Mouse (Mus musculus): ENCODE measurements at regions not wholly inside any gene's neighbourhood (a gene's known extent, or its start where the extent isn't known, plus 50 kb on each side); places are given as distances from the start of the nearest gene placed in this dataset.

- Histone ChIP-seq H3K4me2 (no peak overlapping the region), H3K27ac (no peak overlapping the region), H3K9ac (replicated peaks) (no peak overlapping the region), H3K36me3 (no peaks in the 10 kb centered on the region), H3K4me3 (replicated peaks) (no peak overlapping the region), H3K27me3 (no peaks in the 10 kb centered on the region), H3K9me3 (no peaks in the 10 kb centered on the region), H3K4me1 (replicated peaks) (no peaks in the 10 kb centered on the region)
- no peak for ATAC-seq (ENCODE audit: insufficient number of reproducible peaks, insufficient read depth, low FRiP score, low TSS enrichment, low read depth)
- 67% methylated on average over 3 of the region's 3 CpGs for whole genome bisulfite sequencing
These were observed 240.3 kb upstream of the Srrm4 start for GRCm38 (mm10) chr5:116831874-116832273.

DNA sequence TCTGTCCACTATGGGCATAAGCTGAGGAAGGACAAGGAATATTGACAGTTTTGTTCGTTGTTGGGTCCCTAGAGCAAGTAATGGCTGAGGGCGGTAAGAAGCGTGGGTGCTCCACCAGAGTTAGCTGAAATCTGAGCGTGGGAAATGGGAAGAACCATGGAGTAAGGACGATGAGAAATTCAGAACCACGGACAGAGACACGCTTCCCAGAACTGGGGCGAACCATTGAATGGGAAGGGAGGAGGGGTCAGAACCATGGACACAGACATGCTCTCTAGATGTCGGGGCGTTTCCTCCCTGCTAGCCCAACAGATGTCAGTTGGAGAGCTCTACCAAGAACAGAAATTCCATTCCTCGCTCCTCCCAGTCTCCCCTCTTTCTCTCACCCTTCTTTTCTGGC lies 238.2 kb upstream of the Srrm4 start:
- 14% methylated on average over 11 of the region's 11 CpGs for WGBS
- Histone ChIP-seq H3K27ac (no peak overlapping the region), H3K4me2 (no peak overlapping the region), H3K9me3 (no peaks in the 10 kb centered on the region), H3K27me3 (no peaks in the 10 kb centered on the region), H3K4me1 (replicated peaks) (no peaks in the 10 kb centered on the region), H3K36me3 (no peaks in the 10 kb centered on the region), H3K9ac (replicated peaks) (no peak overlapping the region), H3K4me3 (replicated peaks) (no peak overlapping the region)
- ATAC-seq (ENCODE audit: insufficient number of reproducible peaks, insufficient read depth, low FRiP score, low TSS enrichment, low read depth): no peak

DNA sequence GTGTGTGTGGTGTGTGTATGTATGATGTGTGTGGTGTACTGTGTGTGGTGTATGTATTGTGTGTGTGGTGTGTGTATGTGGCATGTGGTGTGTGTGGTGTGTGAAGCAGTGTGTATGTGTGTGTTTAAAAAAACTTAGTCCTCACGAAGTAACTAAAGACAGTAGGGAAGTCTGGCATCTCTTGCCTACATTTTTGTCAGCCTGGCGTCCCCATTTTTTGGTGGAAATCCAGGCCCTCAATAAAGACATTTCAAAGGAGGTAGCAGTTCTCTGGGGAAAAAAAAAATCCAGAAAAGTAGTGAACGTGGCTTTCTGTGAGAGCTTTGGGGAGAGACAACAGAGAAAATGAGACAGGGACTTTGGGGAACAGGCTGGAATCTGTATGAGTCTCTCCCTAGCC lies 231.6 kb upstream of the Srrm4 start:
- Histone ChIP-seq H3K27ac (no peak overlapping the region), H3K4me1 (replicated peaks) (no peaks in the 10 kb centered on the region), H3K4me2 (no peak overlapping the region), H3K4me3 (replicated peaks) (no peak overlapping the region), H3K9ac (replicated peaks) (no peak overlapping the region), H3K27me3 (peaks cover 4% of the 10 kb centered on the region), H3K36me3 (no peaks in the 10 kb centered on the region), H3K9me3 (no peaks in the 10 kb centered on the region)
- WGBS: 86% methylated on average over 3 of the region's 3 CpGs
- ATAC-seq (ENCODE audit: insufficient number of reproducible peaks, insufficient read depth, low FRiP score, low TSS enrichment, low read depth): no peak

- Histone ChIP-seq H3K4me3 (replicated peaks) (no peak overlapping the region), H3K36me3 (no peaks in the 10 kb centered on the region), H3K9ac (replicated peaks) (no peak overlapping the region), H3K27me3 (peaks cover 4% of the 10 kb centered on the region), H3K9me3 (no peaks in the 10 kb centered on the region; the same call in 1 of the 2 replicates), H3K27ac (no peak overlapping the region), H3K4me2 (no peak overlapping the region), H3K4me1 (replicated peaks) (no peaks in the 10 kb centered on the region)
- ATAC-seq (ENCODE audit: insufficient number of reproducible peaks, insufficient read depth, low FRiP score, low TSS enrichment, low read depth): no peak
- WGBS: 26% methylated on average over 14 of the region's 14 CpGs
These were observed 230.5 kb upstream of the Srrm4 start for GRCm38 (mm10) chr5:116822141-116822540.

DNA sequence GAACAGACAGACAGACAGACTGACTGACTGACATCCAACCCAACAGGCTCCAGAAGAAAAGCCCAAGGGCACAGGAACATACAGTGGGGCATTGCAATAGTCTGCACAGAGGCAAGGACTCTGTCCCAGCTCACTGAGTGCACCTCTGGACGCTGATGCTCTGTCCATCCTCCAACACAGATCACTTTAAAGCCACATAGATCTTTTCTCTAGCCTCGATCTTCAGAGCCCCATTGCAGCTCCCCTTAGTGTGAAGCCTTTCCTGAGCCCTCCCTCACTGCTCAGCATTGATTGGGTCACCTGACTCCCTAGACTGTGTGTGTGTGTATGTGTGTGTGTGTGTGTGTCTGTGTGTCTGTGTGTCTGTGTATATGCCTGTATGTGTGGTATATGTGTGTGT lies 218.2 kb upstream of the Srrm4 start:
- Histone ChIP-seq H3K36me3 (no peaks in the 10 kb centered on the region), H3K4me2 (no peak overlapping the region), H3K9ac (replicated peaks) (no peak overlapping the region), H3K4me1 (replicated peaks) (no peaks in the 10 kb centered on the region), H3K9me3 (no peaks in the 10 kb centered on the region), H3K27ac (no peak overlapping the region), H3K27me3 (peaks cover 3% of the 10 kb centered on the region; the same call in 1 of the 2 replicates), H3K4me3 (replicated peaks) (no peak overlapping the region)
- WGBS: 65% methylated on average over 2 of the region's 2 CpGs
- no peak for ATAC-seq (ENCODE audit: insufficient number of reproducible peaks, insufficient read depth, low FRiP score, low TSS enrichment, low read depth)

DNA sequence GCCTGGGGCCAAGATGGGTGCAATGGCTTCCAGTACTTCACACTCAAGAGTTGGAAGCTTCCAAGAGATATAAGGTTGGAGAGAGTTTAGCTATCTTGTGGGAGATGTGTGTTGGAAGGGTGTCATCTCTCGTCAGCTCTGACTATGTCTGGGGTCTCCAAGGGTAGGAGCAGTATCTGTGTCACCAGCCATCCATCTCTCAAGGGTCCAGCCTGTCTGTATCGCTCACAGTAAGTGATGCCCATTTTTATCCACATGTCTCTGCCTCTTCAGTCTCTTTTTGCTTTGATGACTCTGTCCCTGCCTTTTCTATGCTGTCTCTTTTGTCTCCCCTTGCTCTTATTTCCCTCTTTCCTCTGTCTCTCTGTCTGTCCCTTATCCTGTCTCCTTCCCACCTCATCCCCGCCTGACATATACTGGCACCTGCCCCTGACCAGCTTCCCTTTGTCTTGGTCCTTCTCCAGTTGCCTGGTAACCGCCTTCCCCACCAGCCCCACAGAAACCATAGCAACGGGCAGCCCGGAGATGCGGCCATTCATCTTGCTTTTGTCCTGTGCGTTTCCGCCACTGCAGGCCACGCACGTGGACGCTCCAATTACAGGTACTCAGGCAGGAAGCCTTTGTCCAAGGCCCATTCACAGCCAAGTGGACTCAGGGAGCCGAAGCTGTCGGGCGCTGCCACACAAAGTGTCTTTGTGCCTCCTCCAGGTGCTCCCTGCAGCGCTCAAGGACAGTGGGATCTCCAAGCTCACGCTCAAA lies 217.6 kb upstream of the Srrm4 start:
- H3K9me3 ChIP-seq: no peaks in the 10 kb centered on the region
- no peak overlapping the region for H3K9ac ChIP-seq (replicated peaks)
- no peak overlapping the region for H3K4me2 ChIP-seq
- 58% methylated on average over 17 of the region's 17 CpGs for WGBS
- H3K4me3 ChIP-seq (replicated peaks): no peak overlapping the region
- no peaks in the 10 kb centered on the region for H3K4me1 ChIP-seq (replicated peaks)
- ATAC-seq (ENCODE audit: insufficient number of reproducible peaks, insufficient read depth, low FRiP score, low TSS enrichment, low read depth): no peak
- H3K27me3 ChIP-seq: peaks cover 3% of the 10 kb centered on the region; the same call in 1 of the 2 replicates
- no peaks in the 10 kb centered on the region for H3K36me3 ChIP-seq
- H3K27ac ChIP-seq: no peak overlapping the region

DNA sequence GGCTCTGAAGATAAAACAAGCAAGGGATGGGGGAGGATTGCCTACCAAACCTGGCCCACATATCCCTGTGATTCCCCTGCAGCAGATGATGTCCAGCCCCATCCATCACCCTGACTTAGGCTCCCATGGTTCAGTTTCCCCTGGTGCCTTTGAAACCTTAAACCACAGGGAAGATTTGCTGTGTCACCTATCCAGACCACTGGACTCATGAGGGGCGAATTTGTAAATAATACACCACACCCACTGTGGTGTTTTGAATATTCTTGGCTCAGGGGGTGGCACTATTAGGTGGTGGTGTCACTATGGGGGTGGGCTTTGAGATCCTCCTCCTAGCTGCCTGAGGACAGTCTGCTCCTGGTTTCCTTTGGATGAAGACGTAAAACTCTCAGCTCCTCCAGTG lies 205.8 kb upstream of the Srrm4 start:
- no peaks in the 10 kb centered on the region for H3K27me3 ChIP-seq
- no peaks in the 10 kb centered on the region for H3K36me3 ChIP-seq
- 20% methylated on average over 2 of the region's 2 CpGs for WGBS
- no peak overlapping the region for H3K9ac ChIP-seq (replicated peaks)
- H3K4me1 ChIP-seq (replicated peaks): no peaks in the 10 kb centered on the region
- no peaks in the 10 kb centered on the region for H3K9me3 ChIP-seq
- H3K27ac ChIP-seq: no peak overlapping the region
- no peak overlapping the region for H3K4me2 ChIP-seq
- H3K4me3 ChIP-seq (replicated peaks): no peak overlapping the region
- no peak for ATAC-seq (ENCODE audit: insufficient number of reproducible peaks, insufficient read depth, low FRiP score, low TSS enrichment, low read depth)

DNA sequence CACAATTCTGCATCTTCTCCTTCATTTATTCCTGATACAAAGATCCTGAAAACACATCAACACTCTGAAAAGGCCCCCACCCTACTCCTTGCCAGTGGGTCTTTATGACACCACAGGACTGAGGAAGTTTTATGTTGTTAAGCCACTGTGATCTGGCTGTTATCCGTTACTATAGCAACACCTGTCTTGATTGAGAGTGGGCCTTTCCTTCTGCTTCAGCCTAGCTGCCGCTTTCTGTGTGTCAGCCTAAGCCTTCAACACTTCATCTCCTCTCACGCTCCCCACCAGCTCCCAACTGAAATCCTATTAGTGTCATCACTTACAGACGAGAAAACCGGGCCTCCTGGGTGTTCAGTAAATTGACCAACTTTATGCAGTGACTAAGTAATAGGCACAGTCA lies 203.6 kb upstream of the Srrm4 start:
- Histone ChIP-seq H3K4me1 (replicated peaks) (no peaks in the 10 kb centered on the region), H3K4me3 (replicated peaks) (no peak overlapping the region), H3K4me2 (no peak overlapping the region), H3K27me3 (no peaks in the 10 kb centered on the region), H3K36me3 (no peaks in the 10 kb centered on the region), H3K27ac (no peak overlapping the region), H3K9me3 (no peaks in the 10 kb centered on the region), H3K9ac (replicated peaks) (no peak overlapping the region)
- ATAC-seq (ENCODE audit: insufficient number of reproducible peaks, insufficient read depth, low FRiP score, low TSS enrichment, low read depth): no peak
- WGBS: 55% methylated on average over 5 of the region's 5 CpGs

DNA sequence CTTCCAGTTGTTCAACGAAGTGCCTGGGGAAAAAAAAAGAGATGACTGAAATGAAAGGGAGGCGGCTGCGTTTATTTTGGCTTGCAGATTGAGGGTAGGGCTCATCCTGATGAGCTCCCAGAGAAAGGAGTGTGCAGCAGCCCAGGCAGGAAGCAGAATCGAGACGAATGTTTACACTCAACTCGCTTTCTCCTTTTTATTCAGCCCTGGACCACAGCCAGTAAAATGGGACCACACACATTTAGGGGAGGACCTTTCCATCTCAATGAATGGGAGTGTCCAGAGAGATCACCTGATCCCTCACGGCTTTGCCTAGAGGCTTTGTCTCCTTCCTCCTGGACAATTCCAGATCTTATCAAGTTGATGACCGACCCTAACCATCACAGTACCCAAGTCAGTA lies 198.8 kb upstream of the Srrm4 start:
- Histone ChIP-seq H3K4me1 (replicated peaks) (no peaks in the 10 kb centered on the region), H3K4me2 (no peak overlapping the region), H3K4me3 (replicated peaks) (no peak overlapping the region), H3K9ac (replicated peaks) (no peak overlapping the region), H3K27ac (no peak overlapping the region), H3K27me3 (no peaks in the 10 kb centered on the region), H3K9me3 (no peaks in the 10 kb centered on the region), H3K36me3 (no peaks in the 10 kb centered on the region)
- ATAC-seq (ENCODE audit: insufficient number of reproducible peaks, insufficient read depth, low FRiP score, low TSS enrichment, low read depth): no peak
- WGBS: 70% methylated on average over 8 of the region's 8 CpGs

DNA sequence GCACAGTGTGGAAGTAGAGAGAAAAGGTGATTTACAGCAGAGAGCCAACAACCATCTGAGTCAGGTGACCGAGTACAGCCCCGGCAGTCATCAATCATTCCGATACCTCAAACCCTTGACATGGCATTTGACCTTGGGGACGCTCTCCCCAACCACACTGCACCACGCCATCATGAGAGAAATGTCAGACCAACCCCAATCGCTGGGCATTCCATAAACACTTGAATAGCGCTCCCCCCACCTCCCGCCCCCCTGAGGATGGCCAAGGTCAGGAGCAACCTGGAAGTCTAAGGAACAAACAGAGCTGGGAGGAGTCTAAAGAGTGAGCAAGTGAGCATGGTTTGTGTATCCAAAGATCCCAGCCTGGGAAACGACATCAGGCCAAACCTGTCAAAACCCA lies 198.2 kb upstream of the Srrm4 start:
- Histone ChIP-seq H3K9ac (replicated peaks) (no peak overlapping the region), H3K36me3 (no peaks in the 10 kb centered on the region), H3K27ac (no peak overlapping the region), H3K4me1 (replicated peaks) (no peaks in the 10 kb centered on the region), H3K4me3 (replicated peaks) (no peak overlapping the region), H3K4me2 (no peak overlapping the region), H3K9me3 (no peaks in the 10 kb centered on the region), H3K27me3 (no peaks in the 10 kb centered on the region)
- ATAC-seq (ENCODE audit: insufficient number of reproducible peaks, insufficient read depth, low FRiP score, low TSS enrichment, low read depth): no peak
- WGBS: 72% methylated on average over 9 of the region's 9 CpGs

GRCm38 (mm10) chr5:116776450-116776849 lies 184.8 kb upstream of the Srrm4 start:
- no peak overlapping the region for H3K4me2 ChIP-seq
- H3K4me1 ChIP-seq (replicated peaks): no peaks in the 10 kb centered on the region
- H3K9ac ChIP-seq (replicated peaks): no peak overlapping the region
- ATAC-seq (ENCODE audit: insufficient number of reproducible peaks, insufficient read depth, low FRiP score, low TSS enrichment, low read depth): no peak
- no peaks in the 10 kb centered on the region for H3K27me3 ChIP-seq
- H3K27ac ChIP-seq: no peak overlapping the region
- no peak overlapping the region for H3K4me3 ChIP-seq (replicated peaks)
- H3K9me3 ChIP-seq: no peaks in the 10 kb centered on the region
- WGBS: 39% methylated on average over 2 of the region's 2 CpGs
- no peaks in the 10 kb centered on the region for H3K36me3 ChIP-seq

- no peak for ATAC-seq (ENCODE audit: insufficient number of reproducible peaks, insufficient read depth, low FRiP score, low TSS enrichment, low read depth)
- Histone ChIP-seq H3K27ac (no peak overlapping the region), H3K4me3 (replicated peaks) (no peak overlapping the region), H3K4me2 (no peak overlapping the region), H3K36me3 (no peaks in the 10 kb centered on the region), H3K4me1 (replicated peaks) (no peaks in the 10 kb centered on the region), H3K9me3 (peaks cover 15% of the 10 kb centered on the region; the same call in 1 of the 2 replicates), H3K27me3 (no peaks in the 10 kb centered on the region), H3K9ac (replicated peaks) (no peak overlapping the region)
- 80% methylated on average over 2 of the region's 2 CpGs for WGBS
These were observed 174.6 kb upstream of the Srrm4 start for GRCm38 (mm10) chr5:116766261-116766660.
